Mouse (Mus musculus): ENCODE measurements at regions not wholly inside any gene's neighbourhood (a gene's known extent, or its start where the extent isn't known, plus 50 kb on each side); places are given as distances from the start of the nearest gene placed in this dataset.

- no peak for ATAC-seq (ENCODE audit: low read depth)
- H3K9ac ChIP-seq (ENCODE audit: low read length): no peak overlapping the region
- H3K36me3 ChIP-seq (ENCODE audit: control insufficient read depth, insufficient read depth, low read length): peaks cover 17% of the 10 kb centered on the region
These were observed 54.6 kb upstream of the Cp start for GRCm38 (mm10) chr3:19902226-19902625.

GRCm38 (mm10) chr3:19904446-19905275, 52.2 kb upstream of the Cp start:
- H3K9ac ChIP-seq (ENCODE audit: low read length): no peak overlapping the region
- no peaks in the 10 kb centered on the region for H3K4me1 ChIP-seq (replicated peaks; ENCODE audit: control insufficient read depth, insufficient read depth, low read length)
- H3K4me2 ChIP-seq (ENCODE audit: low read depth, low read length): no peak overlapping the region
- no peak overlapping the region for H3K27ac ChIP-seq (ENCODE audit: low read length)
- no peak overlapping the region for H3K4me3 ChIP-seq (ENCODE audit: low read length)
- H3K9me3 ChIP-seq (ENCODE audit: control insufficient read depth, low read length): no peaks in the 10 kb centered on the region
- 27% methylated on average over 5 of the region's 5 CpGs for WGBS
- no peaks in the 10 kb centered on the region for H3K27me3 ChIP-seq (ENCODE audit: control insufficient read depth, insufficient read depth, low read depth, low read length)
- peaks cover 11% of the 10 kb centered on the region; the same call in 1 of the 2 replicates for H3K36me3 ChIP-seq (ENCODE audit: control insufficient read depth, insufficient read depth, low read length)
- ATAC-seq (ENCODE audit: low read depth): peak; percentile 74

More at GRCm38 (mm10) chr3:19902226-19902625, 54.6 kb upstream of the Cp start:
- H3K4me3 ChIP-seq (ENCODE audit: low read length): no peak overlapping the region
- H3K4me1 ChIP-seq (replicated peaks; ENCODE audit: control insufficient read depth, insufficient read depth, low read length): peaks cover 1% of the 10 kb centered on the region
- 82% methylated on average over 3 of the region's 3 CpGs for WGBS
- no peaks in the 10 kb centered on the region for H3K27me3 ChIP-seq (ENCODE audit: control insufficient read depth, insufficient read depth, low read depth, low read length)
- no peaks in the 10 kb centered on the region for H3K9me3 ChIP-seq (ENCODE audit: control insufficient read depth, low read length)
- H3K27ac ChIP-seq (ENCODE audit: low read length): no peak overlapping the region
- no peak overlapping the region for H3K4me2 ChIP-seq (ENCODE audit: low read depth, low read length)
